Mouse (Mus musculus) liver, embryonic 14.5 days (tissue): ENCODE measurements around the gene Nphp4.

Experiments used
- CTCF ChIP-seq: IDR thresholded peaks from 2 replicates; pipeline ENCODE4 v1.5.1; 2016; ENCODE audit warnings: antibody characterized with exemption, low read depth, control low read depth
- EP300 ChIP-seq: IDR thresholded peaks from 2 replicates; pipeline ENCODE4 v1.6.1; 2016; ENCODE audit warnings: antibody characterized with exemption, low read depth

DNA sequence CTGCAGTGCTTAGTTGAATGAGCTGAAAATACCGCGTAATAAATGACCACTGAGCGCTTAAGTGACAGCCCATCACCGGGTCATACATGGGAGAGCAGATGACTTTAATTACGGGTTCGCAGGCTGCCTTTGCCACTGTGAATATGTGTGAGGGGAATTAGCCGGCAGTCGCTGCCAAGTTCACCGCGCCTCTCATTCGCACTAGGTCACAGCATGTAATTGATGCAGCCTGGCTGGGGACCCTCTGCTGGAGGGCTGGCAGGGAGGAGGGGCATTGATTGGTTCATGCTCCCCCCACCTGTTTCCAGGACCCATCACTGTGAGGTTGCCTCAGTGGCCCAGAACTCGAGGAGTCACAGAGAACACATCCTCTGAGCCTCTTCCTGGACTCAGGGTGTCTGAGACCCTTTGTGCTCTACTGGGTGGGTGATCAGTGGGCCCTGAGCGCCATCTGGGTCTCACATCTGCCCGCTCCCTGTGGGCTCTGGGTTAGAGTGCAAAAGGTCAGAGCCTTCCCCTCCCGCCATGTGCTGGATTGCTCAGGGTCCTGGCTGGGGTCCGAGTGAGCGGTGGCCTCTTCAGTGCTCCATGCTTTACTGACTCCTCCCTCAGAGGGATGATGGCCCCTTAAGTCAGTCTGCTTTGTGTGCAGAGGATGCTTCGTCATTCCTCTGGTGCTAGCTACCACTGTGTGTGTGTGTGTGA, 35.9 kb downstream of the Nphp4 start:
- TF ChIP-seq CTCF (no peak), EP300 (no peak)
